Mouse (Mus musculus) urinary bladder, postnatal 14 days (tissue): ENCODE measurements around the gene Nhlh1.
A peak's percentile ranks its signal among the peaks of the same experiment; 100 is the strongest.

Source experiments
- DNase-seq: peaks from one replicate; pipeline ENCODE4 v3.0.0; 2021; ENCODE audit warnings: low spot score

The Nhlh1 gene

DNA sequence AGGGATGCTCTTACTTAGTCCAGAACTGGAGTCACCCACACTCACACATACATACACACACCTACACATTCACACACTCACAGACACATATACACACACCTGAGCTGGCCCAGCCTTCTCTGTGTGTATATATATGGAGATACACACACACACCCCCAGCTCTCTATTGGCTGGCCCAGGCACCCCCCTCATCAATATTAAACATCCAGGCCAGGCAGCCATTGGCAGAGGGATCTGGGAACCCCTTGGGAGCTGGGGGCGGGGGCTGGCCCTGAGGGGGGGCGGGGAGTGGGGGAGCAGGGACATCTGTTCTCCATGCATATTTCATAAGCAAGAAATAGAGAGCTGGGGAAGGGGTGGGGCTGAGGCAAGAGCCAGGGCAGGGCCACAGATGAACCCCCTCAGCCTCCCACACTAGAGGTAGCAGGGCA is at the start of gene Nhlh1:
Nhlh1 (minus strand) TSS at position 83 of the 431 bp plus-strand sequence.
- DNase-seq = no peak

DNA sequence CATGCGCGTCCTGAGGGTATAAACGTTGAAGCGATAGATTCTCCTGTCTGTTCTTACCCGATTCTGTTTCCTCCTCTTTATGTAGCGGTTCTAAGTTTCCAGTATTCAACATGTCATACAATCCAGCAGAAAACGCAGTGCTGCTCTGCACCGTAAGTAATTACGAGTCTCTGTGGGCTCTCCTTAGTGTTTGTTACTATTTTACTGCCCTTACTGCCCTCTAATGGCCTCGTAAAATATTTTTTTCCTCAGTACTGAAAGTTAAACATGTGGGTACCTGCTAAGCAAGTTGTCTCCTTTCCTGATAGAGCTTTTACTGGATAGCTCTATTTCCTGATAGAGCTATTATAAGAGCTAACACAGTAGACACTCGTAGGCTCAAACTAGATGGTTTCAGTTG is 47.7 kb upstream of the Nhlh1 start:
- DNase-seq = no peak

- no peak for DNase-seq
These were observed 46.2 kb upstream of the Nhlh1 start for GRCm38 (mm10) chr1:172103619-172104018.

DNA sequence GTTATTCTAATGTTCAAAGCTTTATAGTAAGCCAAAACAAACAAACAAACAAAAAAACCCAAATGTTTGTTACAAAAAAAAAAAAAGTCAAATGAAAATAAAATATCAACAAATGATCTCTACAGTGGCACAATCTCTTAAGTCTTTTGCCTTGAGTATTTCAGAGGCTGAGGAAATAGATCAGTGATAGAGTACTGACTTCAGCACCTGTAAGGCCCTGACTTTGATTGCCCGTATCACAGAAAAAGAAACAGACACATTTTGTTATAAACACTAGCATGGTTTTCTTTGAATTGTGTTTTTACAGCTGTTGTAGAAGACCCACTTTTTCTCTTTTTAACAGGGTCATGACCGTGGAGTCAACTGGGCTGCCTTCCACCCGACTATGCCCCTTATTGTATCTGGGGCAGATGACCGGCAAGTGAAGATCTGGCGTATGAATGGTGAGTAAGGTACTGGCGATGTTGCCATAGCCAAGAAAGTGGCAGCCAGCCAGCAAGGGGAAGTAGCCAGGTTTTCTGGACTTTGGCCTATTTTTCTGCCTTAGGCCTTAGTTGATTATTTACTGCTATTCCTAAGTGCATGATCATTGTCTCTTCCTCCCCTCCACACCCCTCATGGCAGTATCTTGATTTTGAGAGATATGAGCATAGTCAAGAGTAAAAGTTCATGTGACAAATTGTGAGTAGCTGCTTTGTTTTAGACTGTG is 42.1 kb upstream of the Nhlh1 start:
- no peak for DNase-seq

DNA sequence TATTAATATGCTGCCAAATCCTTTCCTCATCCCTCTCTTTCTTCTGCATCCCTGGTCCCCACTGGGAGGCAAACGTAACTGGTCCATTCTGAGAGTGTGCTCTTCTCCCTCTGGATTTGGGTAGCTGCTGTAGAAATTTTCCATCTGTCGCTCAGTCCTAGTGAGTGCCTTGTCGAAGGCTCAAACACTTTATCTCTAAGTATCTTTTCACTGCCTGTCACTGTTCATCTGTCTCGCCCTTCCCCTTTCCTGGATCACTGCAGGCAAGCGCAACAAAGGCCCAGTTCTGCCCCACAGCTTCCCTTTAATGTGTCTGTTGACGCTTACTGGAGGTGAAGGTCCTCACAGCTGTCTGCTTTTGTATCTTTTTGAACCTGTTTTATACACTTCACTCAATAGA is 37.8 kb upstream of the Nhlh1 start:
- DNase-seq = no peak

- DNase-seq = no peak
These were observed 36.9 kb upstream of the Nhlh1 start for GRCm38 (mm10) chr1:172094295-172094694.

DNA sequence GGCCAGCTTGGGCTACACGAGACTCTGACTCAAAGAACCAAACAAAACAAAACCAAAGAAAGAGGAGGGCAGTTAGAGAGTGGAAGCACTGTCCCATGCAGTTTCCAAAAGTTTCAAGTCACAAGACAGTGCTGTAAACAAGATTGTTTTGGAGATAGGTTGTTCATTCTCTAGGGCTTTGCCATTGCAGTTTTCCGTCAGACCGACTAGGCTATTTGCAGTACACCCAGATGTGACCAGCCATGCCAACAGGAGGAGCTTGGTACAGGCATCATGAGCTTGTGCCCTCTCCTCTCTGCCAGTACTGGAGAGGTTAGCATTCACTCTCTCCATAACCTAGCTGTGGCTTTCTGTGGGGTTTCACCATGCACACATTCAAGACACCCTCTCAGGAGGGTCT is 36.1 kb upstream of the Nhlh1 start:
- no peak for DNase-seq

DNA sequence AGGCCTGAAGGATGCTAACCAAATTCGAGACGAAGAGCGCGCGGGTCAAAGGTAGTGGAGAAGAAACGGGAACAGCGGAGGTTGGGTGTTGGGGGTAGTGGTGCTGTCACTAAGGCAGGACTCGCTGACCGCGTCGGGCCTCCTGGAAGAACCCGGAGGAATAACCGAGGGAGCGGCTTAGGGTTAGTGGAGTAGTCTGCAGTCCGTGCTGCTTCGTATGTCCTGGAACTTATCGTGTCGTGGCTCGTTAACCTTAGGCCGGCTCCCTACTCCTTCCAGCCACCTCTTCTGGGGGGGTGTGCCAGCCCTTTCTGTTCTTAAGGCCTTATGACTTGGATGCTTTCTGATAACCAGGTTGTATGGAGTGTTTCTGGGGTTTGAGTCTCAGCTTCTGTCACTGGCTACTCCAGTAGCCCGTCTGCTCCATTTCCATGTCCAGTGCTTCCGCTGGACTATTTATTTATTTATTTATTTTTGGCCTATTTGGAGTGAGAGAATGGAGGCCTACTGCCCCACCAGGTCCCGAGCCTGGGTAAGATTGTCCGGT is 25.6 kb upstream of the Nhlh1 start:
- DNase-seq = no peak

- DNase-seq = peak; percentile 93
These were observed 24.9 kb upstream of the Nhlh1 start, which contains the start of the genes Copa and Ncstn for GRCm38 (mm10) chr1:172082101-172082898. Copa (plus strand) TSS chr1:172082529. Ncstn (minus strand) TSS chr1:172082795.

GRCm38 (mm10) chr1:172077981-172078380 is 20.6 kb upstream of the Nhlh1 start:
- DNase-seq = no peak

GRCm38 (mm10) chr1:172072604-172073003 is 15.2 kb upstream of the Nhlh1 start:
- DNase-seq = no peak

- DNase-seq = no peak
These were observed 14.2 kb upstream of the Nhlh1 start for GRCm38 (mm10) chr1:172071556-172071955.

DNA sequence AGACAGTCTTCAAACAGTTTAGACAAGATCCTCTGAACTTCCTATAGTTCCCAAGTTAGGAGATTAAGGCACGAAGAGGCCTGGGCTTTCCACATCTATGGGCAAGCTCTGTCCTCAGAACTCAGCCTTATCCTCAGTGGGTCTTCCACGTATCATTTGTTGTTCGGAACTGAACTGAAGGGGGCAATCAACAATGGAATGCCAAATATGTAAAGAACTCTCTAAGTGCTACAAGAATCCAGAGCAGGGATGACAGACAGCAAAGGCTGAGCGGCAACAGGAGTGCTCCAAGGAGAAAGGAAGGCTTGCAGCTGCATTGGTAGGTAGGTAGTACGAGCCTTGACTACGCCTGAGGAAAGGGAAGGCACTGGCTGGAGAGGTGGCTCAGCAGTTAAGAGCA is 12.9 kb upstream of the Nhlh1 start:
- no peak for DNase-seq

DNA sequence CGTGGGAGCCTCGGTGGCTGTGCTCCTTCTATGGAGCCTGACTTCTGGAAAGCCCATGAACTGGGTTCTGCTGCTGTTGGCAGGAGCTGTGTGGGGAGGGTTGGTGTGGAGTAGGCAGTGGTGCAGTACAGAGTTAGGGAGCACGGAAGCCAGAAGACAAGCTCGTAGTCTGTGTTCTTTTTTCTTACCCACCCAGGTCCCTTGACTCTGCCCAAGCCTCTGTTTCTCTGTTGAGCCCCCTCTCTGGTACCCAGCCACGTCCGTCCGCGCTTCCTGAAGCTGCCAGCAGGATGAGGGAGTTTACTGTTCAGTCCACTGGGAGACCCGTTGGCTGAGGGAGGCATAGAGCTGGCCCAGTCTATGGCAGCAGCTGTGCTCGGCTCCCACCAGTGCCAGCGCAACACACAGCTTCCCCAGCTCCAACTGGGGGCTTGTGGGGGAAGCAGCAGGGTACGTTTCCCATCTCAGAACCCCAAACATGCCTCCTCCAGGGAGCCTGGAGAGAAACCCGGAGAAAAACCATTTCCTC is 7.3 kb upstream of the Nhlh1 start:
- DNase-seq = no peak

DNA sequence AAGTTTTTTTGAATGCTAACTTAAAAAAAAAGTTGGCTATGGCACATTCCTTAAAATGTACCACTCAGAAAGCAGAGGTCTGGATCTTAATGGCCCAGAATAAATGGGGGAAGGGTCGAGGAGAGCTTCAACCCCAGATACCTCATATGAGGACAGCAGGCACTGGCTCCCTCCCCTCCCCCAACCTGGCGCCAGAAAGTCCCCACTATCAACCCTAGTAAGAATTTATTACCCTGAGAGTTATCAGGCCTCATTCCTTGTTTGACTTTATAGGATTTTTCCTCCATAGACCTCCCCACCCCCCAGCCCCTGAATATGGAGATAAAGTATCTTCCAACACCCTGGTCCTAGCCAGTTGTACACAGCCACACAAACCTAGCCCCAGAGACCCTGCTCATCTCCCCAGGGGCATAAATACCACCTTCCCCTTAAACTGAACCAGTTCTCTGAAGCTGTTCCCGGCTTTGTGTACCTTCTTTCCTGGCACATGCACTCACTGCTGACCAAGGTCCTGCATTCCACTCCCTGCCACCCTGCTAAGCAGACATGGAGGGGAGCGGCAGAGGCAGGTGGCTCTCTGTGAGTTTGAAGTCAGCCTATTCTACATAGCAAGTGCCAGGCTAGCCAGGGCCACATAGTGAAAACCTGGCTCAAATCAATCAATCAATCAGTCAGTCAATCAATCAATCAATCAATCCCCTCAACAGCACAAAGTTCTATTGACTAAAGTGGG is 6.1 kb upstream of the Nhlh1 start:
- no peak for DNase-seq

DNA sequence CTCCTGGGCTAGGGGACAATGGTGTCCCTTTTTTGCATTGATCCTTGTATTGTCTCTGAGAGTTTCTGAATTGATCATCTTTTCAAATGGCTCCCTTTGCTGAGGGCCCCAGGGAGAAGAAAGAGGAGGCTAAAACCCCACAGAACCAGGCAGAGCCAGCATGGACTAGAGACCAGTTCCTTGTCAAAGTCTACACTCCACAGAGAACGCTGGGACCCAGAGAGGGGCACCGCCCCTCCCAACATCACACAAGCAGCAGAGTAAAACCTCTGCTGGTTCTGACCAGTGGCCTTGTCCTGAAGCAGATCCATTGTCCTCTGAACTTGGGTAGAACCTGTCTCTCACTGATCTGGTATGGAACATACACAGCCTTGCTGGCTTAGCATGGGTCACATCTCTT is 4.7 kb upstream of the Nhlh1 start:
- no peak for DNase-seq

- DNase-seq = no peak
These were observed 3.8 kb upstream of the Nhlh1 start for GRCm38 (mm10) chr1:172061217-172061616.

DNA sequence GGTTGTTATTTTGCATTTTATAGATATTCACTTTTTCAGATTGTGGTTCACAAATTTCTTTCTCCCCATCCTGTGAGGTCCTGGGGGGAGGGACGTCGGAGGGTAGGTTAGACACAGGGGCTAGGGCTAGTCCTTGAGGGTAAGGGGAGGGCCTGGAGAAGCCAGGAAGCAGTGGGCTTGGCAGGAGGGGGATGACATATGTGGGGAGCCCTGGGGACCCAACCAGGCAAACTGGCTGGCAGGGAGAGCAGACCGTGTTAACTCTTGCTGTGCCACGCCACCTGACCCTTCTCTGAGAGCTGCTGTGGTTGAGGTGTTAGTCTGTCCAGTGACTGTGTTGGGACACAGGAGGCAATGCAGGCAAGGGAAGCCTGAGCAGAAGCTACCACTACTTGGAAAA is 3.3 kb upstream of the Nhlh1 start:
- no peak for DNase-seq

GRCm38 (mm10) chr1:172058874-172059273 is 1.5 kb upstream of the Nhlh1 start:
- DNase-seq = no peak

DNA sequence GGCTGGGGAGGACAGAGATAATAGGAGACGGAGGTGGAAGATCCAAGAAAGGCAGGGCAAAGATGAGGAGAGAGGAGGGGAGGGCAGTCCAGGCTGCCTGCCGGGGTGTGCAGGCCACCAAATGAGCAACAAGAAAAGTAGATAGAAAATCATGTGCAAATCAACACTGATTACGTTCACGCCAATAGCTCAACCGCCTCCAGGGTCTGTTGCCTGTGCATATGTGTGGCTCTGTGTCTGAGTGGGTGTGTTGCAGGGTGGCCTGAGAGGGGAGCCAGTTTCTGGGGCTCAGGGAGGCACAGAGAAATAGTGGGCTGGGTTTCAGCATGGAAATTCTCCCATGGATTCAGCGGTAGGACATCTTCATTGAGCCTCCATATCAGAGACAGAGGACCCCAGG is 948 bp upstream of the Nhlh1 start:
- DNase-seq = no peak

GRCm38 (mm10) chr1:172056251-172056650 is 1.1 kb downstream of the Nhlh1 start:
- DNase-seq = no peak
